Mouse (Mus musculus): ENCODE results near the gene Tbck.
A peak's percentile ranks its signal among the peaks of the same experiment; 100 is the strongest.

The Tbck gene

GRCm38 (mm10) chr3:132835118-132835794 lies 151.3 kb downstream of the Tbck start:
- DNase-seq = peak; percentile 45

GRCm38 (mm10) chr3:132837134-132837533 lies 153.2 kb downstream of the Tbck start:
- no peak for DNase-seq

GRCm38 (mm10) chr3:132838656-132839417 lies 154.9 kb downstream of the Tbck start:
- DNase-seq = no peak

DNA sequence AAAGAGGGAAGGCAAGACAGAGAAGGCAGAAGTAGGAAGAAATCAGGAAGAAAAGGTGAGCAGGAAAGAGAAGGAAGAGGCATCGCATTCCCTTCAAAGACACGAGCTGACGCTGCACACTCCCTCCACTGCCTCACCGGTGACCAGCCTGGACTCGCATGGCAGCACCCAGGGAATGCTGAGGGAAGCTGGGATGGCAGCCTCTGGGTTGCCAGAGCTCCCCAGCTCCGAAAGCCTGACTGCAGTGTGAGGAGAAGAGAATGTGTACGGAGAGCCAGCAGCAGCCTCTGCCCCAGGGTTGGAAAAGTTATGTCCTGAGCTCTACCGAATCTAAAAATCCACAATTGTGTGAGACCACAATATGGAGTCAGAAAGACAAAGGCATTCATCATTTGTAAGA lies 155.6 kb downstream of the Tbck start:
- DNase-seq = peak; percentile 69

DNA sequence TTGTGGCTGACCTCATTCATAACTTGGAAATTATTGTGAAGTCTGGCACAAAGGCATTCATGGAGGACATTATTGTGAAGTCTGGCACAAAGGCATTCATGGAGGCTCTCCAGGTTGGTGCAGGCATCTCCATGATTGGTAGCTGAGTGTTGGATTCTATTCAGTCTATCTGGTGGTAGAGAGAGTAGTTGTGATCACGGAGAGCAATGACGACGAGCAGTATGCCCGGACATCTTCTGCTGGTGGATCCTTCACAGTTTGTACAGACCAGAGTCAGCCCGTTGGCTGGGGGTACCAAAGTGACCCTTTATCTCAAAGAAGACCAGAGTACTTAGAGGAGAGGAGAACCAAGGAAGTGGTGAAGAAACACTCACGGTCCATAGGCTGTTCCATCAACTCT lies 158.7 kb downstream of the Tbck start:
- no peak for DNase-seq

DNA sequence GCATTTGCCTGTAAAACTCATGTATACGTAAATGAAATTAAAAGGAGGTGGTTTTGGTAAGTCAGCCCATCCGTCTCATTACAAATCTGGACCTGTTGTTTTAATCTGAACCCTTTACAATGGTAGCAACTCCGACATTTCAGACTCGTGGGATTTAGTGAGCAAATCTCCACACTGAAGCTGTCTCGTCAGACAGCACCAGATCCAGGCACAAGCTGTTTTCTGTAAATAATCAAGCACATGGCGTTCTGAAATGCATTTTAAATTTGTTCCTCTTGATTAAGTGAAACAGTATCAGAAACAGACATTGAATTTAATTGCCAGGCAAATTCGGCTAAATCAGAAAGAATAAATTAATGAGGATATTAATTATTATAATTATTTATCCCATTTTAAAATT lies 165.7 kb downstream of the Tbck start:
- DNase-seq = no peak

DNA sequence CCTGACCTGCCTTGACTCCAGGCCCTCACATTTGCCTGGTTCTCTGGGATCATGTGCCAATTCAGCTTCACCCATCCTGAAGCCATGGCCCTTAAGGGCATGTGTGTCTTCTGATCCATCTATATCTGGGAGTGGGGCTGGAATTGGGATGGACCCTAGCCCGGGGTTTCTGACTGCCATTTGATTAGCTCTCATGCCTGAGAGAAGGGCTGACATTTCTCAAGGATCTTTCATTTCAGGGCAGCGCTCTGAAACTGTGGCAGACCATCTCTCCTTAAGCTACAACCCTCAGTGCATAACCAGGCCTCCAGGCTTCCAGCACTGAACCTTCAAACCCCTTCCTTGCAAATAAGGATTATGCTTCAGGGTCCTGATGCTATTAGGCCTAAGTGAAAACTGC lies 166.5 kb downstream of the Tbck start:
- DNase-seq = no peak

DNA sequence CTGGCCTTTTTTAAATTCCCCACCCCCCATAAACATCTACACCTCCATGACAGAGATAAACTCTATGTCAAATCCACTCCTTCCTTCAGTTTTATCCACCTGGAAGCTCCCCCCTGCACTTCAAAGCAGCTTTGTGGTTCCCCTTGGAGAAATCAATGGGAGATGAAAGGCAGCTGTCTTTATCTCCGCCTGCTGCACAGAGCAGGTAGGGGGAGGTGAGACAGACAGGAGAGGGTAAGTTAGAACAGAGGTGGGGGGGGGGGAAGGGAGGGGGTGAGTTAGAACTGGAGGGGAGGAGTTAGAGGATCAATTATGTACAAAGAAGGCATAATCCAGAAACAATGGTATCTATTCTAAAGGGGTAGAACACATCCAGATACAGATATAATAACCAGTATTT lies 167.5 kb downstream of the Tbck start:
- DNase-seq = no peak

GRCm38 (mm10) chr3:132851841-132852728 lies 168.1 kb downstream of the Tbck start:
- no peak for DNase-seq

- no peak for DNase-seq
Observed at GRCm38 (mm10) chr3:132854271-132854670, 170.3 kb downstream of the Tbck start.

DNA sequence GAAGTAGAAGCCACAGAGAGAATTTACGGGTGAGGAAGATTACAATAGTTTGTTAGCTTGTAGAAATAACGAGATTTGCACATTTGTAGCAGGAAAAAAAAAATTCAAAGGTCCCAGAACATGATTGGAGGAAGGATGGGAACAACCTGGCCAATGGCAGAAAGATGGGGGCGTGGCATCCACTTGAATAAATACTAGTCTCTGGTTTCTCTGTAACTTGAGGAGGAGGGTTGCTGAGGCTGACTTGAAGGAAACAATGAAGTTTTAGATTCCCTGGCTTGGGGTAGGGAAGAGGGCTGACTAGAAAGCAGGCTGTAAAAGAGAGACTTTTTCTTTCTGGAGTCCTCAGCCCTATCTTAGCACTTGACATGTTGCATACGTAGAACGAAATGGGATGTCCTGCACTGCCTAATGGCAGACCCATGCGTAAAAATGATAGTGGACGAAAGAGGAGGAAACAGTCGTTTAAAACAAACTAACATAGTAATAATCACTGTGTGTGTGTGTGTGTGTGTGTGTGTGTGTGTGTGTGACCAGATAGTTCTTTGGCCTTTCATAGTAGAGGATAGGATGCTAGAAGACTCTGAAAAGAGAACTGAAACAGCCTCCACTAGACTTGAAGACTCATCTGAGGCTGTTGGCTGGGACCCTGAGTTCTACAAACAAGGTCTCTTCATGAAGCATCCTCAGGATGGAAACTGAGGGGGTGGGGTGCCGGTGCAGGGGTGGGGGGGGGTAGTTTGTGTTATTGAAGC lies 171.7 kb downstream of the Tbck start:
- DNase-seq = no peak

- DNase-seq = no peak
Observed at GRCm38 (mm10) chr3:132856651-132857050, 172.7 kb downstream of the Tbck start.

GRCm38 (mm10) chr3:132858849-132859248 lies 174.9 kb downstream of the Tbck start:
- no peak for DNase-seq

DNA sequence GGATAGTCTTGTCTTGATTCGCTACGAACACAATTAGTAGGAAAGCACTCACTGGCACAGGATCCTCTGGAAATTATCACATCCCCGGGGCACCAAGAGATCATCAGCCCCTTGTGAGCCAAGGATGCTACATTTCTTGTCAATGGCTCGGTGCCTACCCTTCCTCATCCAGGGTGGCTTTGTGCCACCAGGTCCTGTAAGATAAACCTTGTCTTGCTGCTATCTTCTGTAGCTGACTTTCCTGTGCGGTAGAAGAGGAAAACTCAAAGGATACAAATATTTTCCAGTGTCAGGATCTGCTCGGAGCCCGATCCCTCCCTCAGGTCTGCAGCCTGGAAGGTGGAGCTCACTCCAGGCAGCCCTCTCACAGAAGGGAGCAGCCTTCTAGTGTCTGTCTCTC lies 175.6 kb downstream of the Tbck start:
- no peak for DNase-seq

DNA sequence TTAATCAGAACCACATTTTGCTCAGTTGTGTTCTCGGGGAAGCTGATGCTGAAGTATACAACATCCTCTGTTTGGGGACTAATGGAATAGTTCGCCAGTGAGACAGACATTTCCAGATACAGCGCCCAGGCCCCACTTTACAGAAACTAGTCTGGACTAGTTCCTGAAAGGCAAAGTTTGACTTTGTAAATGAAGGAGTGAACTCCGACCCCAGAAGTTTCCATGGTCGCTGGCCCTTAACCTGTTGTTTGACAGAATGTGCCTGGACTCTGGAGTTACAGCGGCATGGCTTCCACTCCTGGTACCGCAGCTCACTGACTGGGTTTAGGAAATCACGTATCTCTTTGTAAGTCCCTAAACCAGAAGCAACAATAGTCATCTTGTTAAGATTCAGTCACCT lies 176.9 kb downstream of the Tbck start:
- DNase-seq = peak; percentile 58

DNA sequence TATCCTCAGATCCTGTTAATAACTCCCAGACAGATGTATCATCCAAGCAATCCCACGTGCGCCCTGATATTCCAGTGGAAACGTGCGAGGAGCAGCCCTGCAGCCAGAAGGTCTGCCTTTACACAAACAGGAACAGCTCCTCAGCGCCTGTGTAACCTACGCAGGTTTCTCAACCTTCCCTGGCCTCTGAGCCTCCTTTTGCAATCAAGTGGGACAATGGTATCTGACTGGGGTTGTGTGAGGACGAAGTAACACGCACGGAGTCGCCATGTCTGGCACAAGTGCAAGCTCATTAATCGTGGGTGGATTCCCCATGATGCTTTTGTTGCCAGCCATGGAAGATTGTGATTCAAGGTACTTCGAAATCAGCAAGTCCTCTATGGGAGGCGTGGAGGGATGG lies 179.9 kb downstream of the Tbck start:
- DNase-seq = no peak

DNA sequence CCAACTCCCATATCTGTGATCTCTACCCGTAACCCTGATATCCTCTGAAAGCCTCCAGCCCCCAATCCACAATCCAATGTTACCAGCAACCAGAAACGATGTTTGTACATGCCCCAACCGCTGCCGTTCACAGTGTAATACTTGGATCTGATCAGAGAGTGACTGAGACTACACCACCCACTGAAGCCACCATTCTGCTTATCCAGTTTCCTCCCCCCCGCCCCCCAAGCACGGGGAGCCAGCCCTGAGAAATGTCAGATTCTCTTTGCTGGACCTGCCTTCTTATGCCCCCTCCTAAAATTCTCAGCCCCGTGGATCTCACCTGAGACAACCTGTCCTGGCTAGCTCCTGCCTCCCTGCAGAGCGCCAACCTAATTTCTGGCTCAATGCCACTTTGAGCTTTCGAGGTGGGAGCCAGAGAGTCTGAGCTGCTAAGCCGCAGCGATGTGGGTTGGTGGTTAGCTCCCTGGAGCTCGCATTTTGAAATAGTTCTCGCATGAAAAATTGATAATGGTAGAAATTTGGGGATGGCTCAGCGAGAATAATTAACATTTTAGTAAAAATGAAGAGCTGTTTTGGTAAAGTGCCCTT lies 180.5 kb downstream of the Tbck start:
- DNase-seq = peak; percentile 66

GRCm38 (mm10) chr3:132864986-132865385 lies 181.0 kb downstream of the Tbck start:
- no peak for DNase-seq

DNA sequence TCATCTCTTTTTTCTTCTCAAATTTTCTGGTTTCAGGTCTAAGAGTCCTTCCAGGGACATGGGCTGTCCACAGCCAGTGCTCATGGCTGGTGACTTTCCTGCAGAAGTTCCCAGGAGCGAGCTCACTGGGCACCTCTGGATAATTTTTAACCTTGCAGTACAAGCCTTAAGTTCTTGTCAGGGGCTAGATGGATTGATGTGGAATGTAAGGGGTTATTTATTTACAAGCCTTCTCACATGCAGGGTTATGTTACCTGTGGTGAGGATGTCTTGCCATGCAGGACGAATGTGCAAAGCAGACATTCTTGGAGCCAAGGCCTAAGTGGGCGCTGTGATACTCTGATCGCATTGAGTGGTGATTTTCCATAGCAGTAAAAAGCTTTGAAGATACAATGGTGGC lies 181.7 kb downstream of the Tbck start:
- peak; percentile 67 for DNase-seq

DNA sequence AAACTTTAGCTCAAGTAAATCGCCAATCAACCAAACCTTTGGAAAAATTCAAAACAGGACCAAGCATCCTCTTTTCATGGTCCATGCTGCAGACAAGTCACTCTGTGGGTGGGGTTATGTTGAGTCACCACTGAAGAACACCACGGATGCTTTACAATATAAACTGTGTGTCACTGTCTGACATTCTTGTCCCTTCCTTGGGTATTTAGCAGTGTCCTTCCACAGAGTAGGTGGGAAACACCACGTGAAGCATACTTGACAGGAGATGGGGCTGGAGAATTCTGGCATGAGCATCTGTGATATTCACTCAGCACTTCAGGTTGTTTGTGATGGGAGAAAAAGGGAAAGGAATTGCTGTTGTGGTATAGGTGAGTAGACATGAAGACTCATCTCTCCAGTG lies 183.0 kb downstream of the Tbck start:
- no peak for DNase-seq

DNA sequence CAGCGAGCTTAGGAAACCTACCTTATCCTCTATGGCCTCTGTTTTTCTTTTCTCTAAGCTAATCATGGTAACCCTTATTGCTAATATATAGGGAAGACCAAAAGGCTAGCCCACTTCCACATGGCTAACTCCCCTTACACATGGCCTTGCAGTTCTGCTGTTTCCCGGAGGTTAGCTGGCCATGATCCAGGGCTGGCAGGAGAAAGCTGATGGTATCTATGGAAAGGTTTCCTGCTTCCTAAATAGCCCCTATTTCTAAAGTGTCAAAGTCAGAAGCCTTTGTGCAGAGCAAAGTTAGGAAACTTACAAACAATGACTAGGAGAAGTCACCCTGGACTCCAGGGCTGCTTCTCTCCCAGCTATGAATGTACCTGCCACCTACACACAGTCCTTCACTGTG lies 184.9 kb downstream of the Tbck start:
- DNase-seq = peak; percentile 72

GRCm38 (mm10) chr3:132870079-132870478 lies 186.1 kb downstream of the Tbck start:
- DNase-seq = peak; percentile 63

All from kidney, postnatal 14 days (tissue).